In genomic region chr10:77509403-77510187, GRCm38 (mm10) we compare ENCODE assay signal across 8 mouse cellular contexts. TPM values are rescaled to one million over a fixed set of nuclear protein-coding genes. Genes with fewer than 3 reads are reported as not detected.
A peak's percentile ranks its signal among the peaks of the same experiment; 100 is the strongest.
DNase-seq lines count a peak whose midpoint lies in the region; ATAC-seq lines count a peak whose summit lies in the region.

No protein-coding gene starts in this region.

- no peak overlapping the region for H3K4me3 ChIP-seq in hindbrain, embryonic 15.5 days

- 38% methylated on average over 12 of the region's 12 CpGs for WGBS in hindbrain, embryonic 15.5 days

- H3K36me3 ChIP-seq in hindbrain, embryonic 15.5 days: peaks cover 40% of the 10 kb centered on the region

- no peak overlapping the region for H3K9ac ChIP-seq in hindbrain, embryonic 15.5 days

- no peaks in the 10 kb centered on the region for H3K27me3 ChIP-seq in hindbrain, embryonic 15.5 days

- no peaks in the 10 kb centered on the region for H3K9me3 ChIP-seq in hindbrain, embryonic 15.5 days

- ATAC-seq in hindbrain, embryonic 15.5 days (ENCODE audit: low FRiP score, low read depth): peak; percentile 85
- peak; percentile 93 for ATAC-seq in megakaryocyte progenitor cell, adult 5-6 weeks (replicated peaks; ENCODE audit: poor library complexity)

- peak; percentile 67 for DNase-seq in WW6 (ENCODE audit: low read depth, low spot score)
- DNase-seq in cerebellum, postnatal 25 days: peak; percentile 96 to 97
- DNase-seq in gastrocnemius, adult 18-20 months (ENCODE audit: low spot score): peak; percentile 91
- DNase-seq in left cerebral cortex, postnatal 10 days (ENCODE audit: extremely low spot score in 1 of 2, low spot score in 2 of 2): peak; percentile 63 to 90
- DNase-seq in right cerebral cortex, postnatal 25 days: peak; percentile 67
- peak; percentile 76 to 91 for DNase-seq in urinary bladder, postnatal 4 days (ENCODE audit: low spot score in 2 of 2)

- intact Hi-C loops in left cerebral cortex, postnatal 10 days (cut with DNase I): loop anchor here (5.0 kb wide), 3 partner anchors 92 to 227 kb away; partner anchors contain the start of gene Adarb1

- H3K27ac ChIP-seq in hindbrain, embryonic 15.5 days (replicated peaks): peak overlapping the region; percentile 22; the same call in 1 of the 2 replicates

- H3K4me2 ChIP-seq in hindbrain, embryonic 15.5 days: no peak overlapping the region

- peaks cover 19% of the 10 kb centered on the region for H3K4me1 ChIP-seq in hindbrain, embryonic 15.5 days (replicated peaks)

RNA-seq across cellular contexts. Expression of gene Fam207a, which starts 6.0 kb away (rescaled TPM):
- total RNA-seq in gastrocnemius, adult 18-20 months (2021): 1 to 10 TPM; 6.9 to 8.7 TPM
- polyA plus RNA-seq in hindbrain, embryonic 15.5 days (2015; fragmentation: Nextera tagmentation; extraction: Ambion mirVana): 45.1 and 48.4 TPM in 2 replicates
- 10 to 100 TPM; 31.2 to 32.0 TPM for total RNA-seq in left cerebral cortex, postnatal 10 days (2021)
- 9.1 and 9.9 TPM in 2 replicates for total RNA-seq in megakaryocyte progenitor cell, adult 5-6 weeks (2015)
- 28.8 and 38.1 TPM in 2 replicates for total RNA-seq in megakaryocyte progenitor cell, adult 5-6 weeks (2017)

RNA-seq across cellular contexts. Expression of gene Itgb2, which starts 20.5 kb away (rescaled TPM):
- total RNA-seq in gastrocnemius, adult 18-20 months (2021): 1 to 10 TPM; 1.4 to 1.7 TPM
- 1.1 and 1.5 TPM in 2 replicates for polyA plus RNA-seq in hindbrain, embryonic 15.5 days (2015; fragmentation: Nextera tagmentation; extraction: Ambion mirVana)
- total RNA-seq in left cerebral cortex, postnatal 10 days (2021): 1 to 10 TPM; 2.0 to 2.4 TPM
- 37.2 and 37.9 TPM in 2 replicates for total RNA-seq in megakaryocyte progenitor cell, adult 5-6 weeks (2015)
- total RNA-seq in megakaryocyte progenitor cell, adult 5-6 weeks (2017): 35.1 and 42.0 TPM in 2 replicates

Comparison
In these comparisons a context has a peak if more than half of its experiments do, and no peak if none do; other contexts are left out.
1. RNA of gene Itgb2, which starts 20.5 kb away (total RNA-seq): 35.1 to 42.0 TPM in megakaryocyte progenitor cell, adult 5-6 weeks; 2.0 to 2.4 TPM in left cerebral cortex, postnatal 10 days and 1.4 to 1.7 TPM in gastrocnemius, adult 18-20 months; every median in the first group is over 10 times any median in the second.
2. Peak in every context shown above with its lines, with median percentiles within 50 percentile points of each other: DNase-seq.